ENCODE assay signal across 23 mouse cellular contexts in the genomic region with DNA sequence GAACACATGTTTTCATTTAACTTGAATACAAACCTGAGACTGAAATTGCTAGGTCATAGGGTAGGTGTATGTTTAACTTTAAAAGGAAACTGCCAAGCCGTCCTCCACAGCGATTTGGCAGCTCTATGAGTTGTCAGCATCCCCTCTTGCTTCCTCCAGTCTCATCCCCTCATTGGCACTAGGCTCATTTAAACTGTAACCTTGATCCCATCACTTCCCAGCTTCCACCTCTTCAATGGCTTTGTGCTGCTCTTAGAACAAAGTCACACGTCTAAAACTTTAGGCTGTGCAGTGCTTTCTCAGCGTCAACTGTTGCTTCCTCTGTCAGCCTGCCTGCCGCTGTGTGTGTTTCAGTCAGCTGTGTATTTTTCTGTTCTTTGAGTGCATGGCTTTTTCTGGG. TPM values are rescaled to one million over a fixed set of nuclear protein-coding genes. Genes with fewer than 3 reads are reported as not detected.
DNase-seq lines count a peak whose midpoint lies in the region; ATAC-seq lines count a peak whose summit lies in the region.
"Had no signal": no experiment of that assay in that cellular context is flagged by ENCODE, and none has a peak within 500 bp of the region (broad histone marks: within the 10 kb centered on the region; RNA-seq: fewer than 3 reads in every experiment).

No protein-coding gene starts in this region.

- H3K27ac ChIP-seq in midbrain, embryonic 11.5 days (ENCODE audit: low read depth, low read length): no peak overlapping the region
- H3K27ac ChIP-seq in midbrain, embryonic 15.5 days: no peak overlapping the region
- H3K27ac ChIP-seq in kidney, embryonic 15.5 days: 0 out of 2 replicates have a peak overlapping the region, but pooled peaks have one; percentile 13
- H3K27ac ChIP-seq: forebrain, embryonic 13.5 days; heart, embryonic 15.5 days; hindbrain, embryonic 12.5 days; hindbrain, postnatal 0 days; intestine, embryonic 15.5 days; liver, embryonic 12.5 days; neural tube, embryonic 12.5 days had no signal

- H3K9ac ChIP-seq in midbrain, embryonic 11.5 days (ENCODE audit: low read length): no peak overlapping the region
- H3K9ac ChIP-seq in midbrain, embryonic 15.5 days: no peak overlapping the region
- H3K9ac ChIP-seq in kidney, embryonic 15.5 days: no peak overlapping the region
- H3K9ac ChIP-seq: forebrain, embryonic 13.5 days; heart, embryonic 15.5 days; hindbrain, embryonic 12.5 days; intestine, embryonic 15.5 days; liver, embryonic 12.5 days; neural tube, embryonic 12.5 days had no signal

- no peaks in the 10 kb centered on the region for H3K4me1 ChIP-seq in midbrain, embryonic 11.5 days (ENCODE audit: control insufficient read depth, insufficient read depth, low read length)
- H3K4me1 ChIP-seq in midbrain, embryonic 15.5 days: no peaks in the 10 kb centered on the region
- H3K4me1 ChIP-seq in kidney, embryonic 15.5 days: peaks cover 42% of the 10 kb centered on the region
- H3K4me1 ChIP-seq: forebrain, embryonic 13.5 days; hindbrain, embryonic 12.5 days; neural tube, embryonic 12.5 days had no signal

- H3K4me2 ChIP-seq in midbrain, embryonic 11.5 days: no peak overlapping the region
- no peak overlapping the region for H3K4me2 ChIP-seq in midbrain, embryonic 15.5 days
- no peak overlapping the region for H3K4me2 ChIP-seq in kidney, embryonic 15.5 days
- H3K4me2 ChIP-seq: forebrain, embryonic 13.5 days; heart, embryonic 15.5 days; hindbrain, embryonic 12.5 days; intestine, embryonic 15.5 days; liver, embryonic 12.5 days; neural tube, embryonic 12.5 days had no signal

- H3K9me3 ChIP-seq in midbrain, embryonic 11.5 days (ENCODE audit: control insufficient read depth, low read length): no peaks in the 10 kb centered on the region
- no peaks in the 10 kb centered on the region for H3K9me3 ChIP-seq in midbrain, embryonic 15.5 days
- H3K9me3 ChIP-seq in kidney, embryonic 15.5 days (replicated peaks): no peaks in the 10 kb centered on the region
- H3K9me3 ChIP-seq: forebrain, embryonic 13.5 days; heart, embryonic 15.5 days; hindbrain, embryonic 12.5 days; intestine, embryonic 15.5 days; liver, embryonic 12.5 days; neural tube, embryonic 12.5 days had no signal

- WGBS in midbrain, embryonic 11.5 days: 61% methylated on average over 5 of the region's 5 CpGs
- WGBS in midbrain, embryonic 15.5 days: 61% methylated on average over 5 of the region's 5 CpGs
- WGBS in kidney, embryonic 15.5 days: 31% methylated on average over 5 of the region's 5 CpGs

- H3K27me3 ChIP-seq in midbrain, embryonic 11.5 days (ENCODE audit: control insufficient read depth, insufficient read depth, low read length): no peaks in the 10 kb centered on the region
- no peaks in the 10 kb centered on the region for H3K27me3 ChIP-seq in midbrain, embryonic 15.5 days (replicated peaks)
- H3K27me3 ChIP-seq in kidney, embryonic 15.5 days: no peaks in the 10 kb centered on the region
- H3K27me3 ChIP-seq: forebrain, embryonic 13.5 days; heart, embryonic 15.5 days; hindbrain, embryonic 12.5 days; intestine, embryonic 15.5 days; liver, embryonic 12.5 days; neural tube, embryonic 12.5 days had no signal

- DNase-seq in kidney, adult 18-20 months: peak; percentile 62
- no peak for DNase-seq in kidney, postnatal 10 days
- peak; percentile 53 for DNase-seq in midbrain, embryonic 11.5 days (ENCODE audit: low spot score, missing footprints)
- DNase-seq in layer of hippocampus, adult 9-11 months: no peak
- DNase-seq in urinary bladder, postnatal 10 days (ENCODE audit: low spot score): no peak
- DNase-seq: adrenal gland, postnatal 25 days; cerebellum, adult 11-12 months; cerebellum, adult 9-11 months; gastrocnemius, postnatal 10 days; lung, adult 18-20 months; lung, postnatal 10 days had no signal

- no peaks in the 10 kb centered on the region for H3K36me3 ChIP-seq in midbrain, embryonic 11.5 days (ENCODE audit: control insufficient read depth, insufficient read depth, low read length)
- H3K36me3 ChIP-seq in midbrain, embryonic 15.5 days (replicated peaks): no peaks in the 10 kb centered on the region
- no peaks in the 10 kb centered on the region for H3K36me3 ChIP-seq in kidney, embryonic 15.5 days
- H3K36me3 ChIP-seq: heart, embryonic 15.5 days; hindbrain, embryonic 12.5 days; intestine, embryonic 15.5 days; liver, embryonic 12.5 days; neural tube, embryonic 12.5 days had no signal

- no peak for ATAC-seq in midbrain, embryonic 11.5 days (ENCODE audit: low FRiP score)
- ATAC-seq in midbrain, embryonic 15.5 days (replicated peaks): no peak
- no peak for ATAC-seq in kidney, embryonic 15.5 days (replicated peaks; ENCODE audit: low FRiP score)
- ATAC-seq: CD4-positive, CD25-positive, alpha-beta regulatory T cell, adult 4 months; forebrain, embryonic 13.5 days; hindbrain, postnatal 0 days; intestine, embryonic 15.5 days; liver, embryonic 12.5 days; midbrain, embryonic 16.5 days had no signal

- H3K4me3 ChIP-seq in midbrain, embryonic 11.5 days (ENCODE audit: low read depth, low read length): no peak overlapping the region
- no peak overlapping the region for H3K4me3 ChIP-seq in midbrain, embryonic 15.5 days
- no peak overlapping the region for H3K4me3 ChIP-seq in kidney, embryonic 15.5 days (replicated peaks)
- H3K4me3 ChIP-seq: forebrain, embryonic 13.5 days; heart, embryonic 15.5 days; hindbrain, embryonic 12.5 days; intestine, embryonic 15.5 days; liver, embryonic 12.5 days; myocyte; neural tube, embryonic 12.5 days had no signal

RNA-seq across cellular contexts. Expression of a gene that starts 22.9 kb away (rescaled TPM):
- polyA plus RNA-seq in midbrain, embryonic 11.5 days (2014; fragmentation: Nextera tagmentation; extraction: Ambion mirVana): 2.0 and 2.6 TPM in 2 replicates
- polyA plus RNA-seq in midbrain, embryonic 15.5 days (2015; fragmentation: Nextera tagmentation; extraction: Ambion mirVana): 1.6 and 1.7 TPM in 2 replicates
- 27.1 and 27.5 TPM in 2 replicates for polyA plus RNA-seq in kidney, embryonic 15.5 days (2015; fragmentation: Nextera tagmentation; extraction: Ambion mirVana)
- polyA plus RNA-seq: CD4-positive, CD25-positive, alpha-beta regulatory T cell, adult 4 months had no signal

RNA-seq across cellular contexts. Expression of a gene that starts 23.1 kb away (rescaled TPM):
- 15.1 and 16.7 TPM in 2 replicates for polyA plus RNA-seq in midbrain, embryonic 11.5 days (2014; fragmentation: Nextera tagmentation; extraction: Ambion mirVana)
- 28.0 and 32.8 TPM in 2 replicates for polyA plus RNA-seq in midbrain, embryonic 15.5 days (2015; fragmentation: Nextera tagmentation; extraction: Ambion mirVana)
- 33.7 and 34.0 TPM in 2 replicates for polyA plus RNA-seq in kidney, embryonic 15.5 days (2015; fragmentation: Nextera tagmentation; extraction: Ambion mirVana)

Comparison
In these comparisons a context has a peak if more than half of its experiments do, and no peak if none do; other contexts are left out.
1. DNase-seq: peak in kidney, adult 18-20 months (single experiment) and midbrain, embryonic 11.5 days (single experiment); none in kidney, postnatal 10 days (single experiment), layer of hippocampus, adult 9-11 months (single experiment) and urinary bladder, postnatal 10 days (single experiment).